Mouse (Mus musculus): ENCODE results near the gene Lin28b.

GRCm38 (mm10) chr10:45356091-45356490 lies 130.1 kb downstream of the Lin28b start:
- TF ChIP-seq MAX (IDR thresholded peaks at IDR 0.05) (no peak), CTCF (IDR thresholded peaks at IDR 0.05; ENCODE audit: control insufficient read depth, insufficient read depth, insufficient read length) (no peak), MYOG (IDR thresholded peaks at IDR 0.05; ENCODE audit: control insufficient read depth, extremely low read depth, insufficient read length) (no peak), MYOD1 (IDR thresholded peaks at IDR 0.05; ENCODE audit: control insufficient read depth, insufficient read length, low read depth) (no peak)

Measured in C2C12 (cell line).